Mouse (Mus musculus): ENCODE results near the gene Ubqlnl.

GRCm38 (mm10) chr7:104183292-104183691 is 32.9 kb upstream of the Ubqlnl start, which contains the start of gene Olfr648:
- TF ChIP-seq CTCF (IDR thresholded peaks at IDR 0.05; ENCODE audit: low read depth) (no peak), EP300 (optimal IDR thresholded peaks at IDR 0.05) (no peak)
